Mouse (Mus musculus) induced T-regulatory cell, adult 2 months (primary cell): Measurements from ENCODE around the gene Slc20a1.

Experiments used
- DNase-seq: peaks from one replicate; pipeline ENCODE4 v3.0.0-alpha.2; 2012; ENCODE audit warnings: low read depth

Gene Slc20a1

DNA sequence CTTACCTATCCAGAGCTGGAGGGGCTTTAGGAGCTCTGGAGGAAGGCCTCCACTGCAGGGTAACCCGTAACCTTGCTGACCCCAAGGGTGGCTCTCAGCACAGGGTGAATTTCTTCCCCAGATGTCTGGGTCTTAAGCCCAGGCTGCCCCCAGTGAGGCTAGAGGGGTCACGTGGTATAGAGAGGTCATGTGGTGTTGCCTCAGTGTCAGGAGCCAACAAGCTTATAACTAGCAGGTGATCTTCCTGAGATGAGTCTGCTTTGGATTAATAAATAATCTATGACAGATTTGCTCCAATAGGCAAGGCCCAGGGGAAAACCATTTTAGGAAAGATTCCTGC is 55.0 kb downstream of the Slc20a1 start:
- no peak for DNase-seq

DNA sequence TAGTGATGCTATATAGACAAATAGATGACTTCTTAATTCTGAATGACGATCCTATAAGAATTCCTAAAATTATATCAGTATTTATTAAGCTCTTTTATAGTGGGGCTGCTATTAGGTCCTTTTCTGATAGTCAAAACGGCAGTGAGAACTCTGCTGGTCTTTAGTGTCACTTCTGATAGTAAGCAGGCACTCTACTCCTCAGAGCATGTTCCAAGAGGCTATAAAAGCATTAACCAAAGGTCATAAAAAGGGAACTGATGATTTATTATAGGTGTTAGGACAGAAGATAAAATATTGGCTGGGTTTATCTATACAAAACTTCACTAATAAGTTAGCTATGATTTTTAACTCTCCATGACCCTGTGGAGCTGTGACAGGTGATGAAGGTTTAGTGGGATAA is 55.5 kb downstream of the Slc20a1 start:
- DNase-seq: no peak

DNA sequence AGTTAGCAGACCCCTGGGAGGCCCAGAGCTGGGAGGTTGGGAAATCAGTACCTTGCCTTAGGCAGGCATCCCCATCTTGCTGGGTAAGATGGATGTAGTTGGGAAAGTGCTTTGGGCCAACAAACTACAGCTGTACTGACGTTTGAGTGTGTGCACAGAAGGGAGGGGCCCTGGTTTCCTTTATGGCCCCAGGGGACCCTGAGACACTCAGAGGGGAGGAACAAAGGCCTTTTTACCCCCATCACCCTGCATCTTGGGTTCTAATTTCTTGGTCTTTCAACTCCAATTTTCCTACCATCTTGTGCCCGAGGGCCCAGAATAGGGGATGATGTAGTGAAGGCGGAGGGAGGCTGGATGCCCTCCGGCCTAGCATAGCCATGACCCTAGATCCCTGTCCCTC is 57.4 kb downstream of the Slc20a1 start:
- DNase-seq: no peak

DNA sequence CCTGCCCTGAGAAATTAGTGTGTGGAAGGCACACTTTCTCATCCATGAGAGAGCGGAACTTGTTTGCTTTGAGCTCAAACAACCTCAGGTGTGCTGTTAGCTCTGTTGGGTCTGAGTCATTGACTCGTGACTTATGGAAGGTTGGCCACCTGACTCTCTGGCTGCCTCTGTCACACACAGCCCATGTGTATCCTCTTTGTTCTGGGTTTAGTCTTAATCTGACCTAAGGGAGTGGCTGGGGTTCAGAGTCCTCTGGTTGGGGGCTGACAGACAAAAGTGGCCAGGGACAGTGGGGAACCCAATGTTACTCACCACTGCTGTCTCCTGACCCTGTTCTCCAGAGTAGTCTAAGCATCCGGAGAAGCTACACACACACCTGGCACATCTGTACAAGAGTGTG is 59.5 kb downstream of the Slc20a1 start:
- no peak for DNase-seq

DNA sequence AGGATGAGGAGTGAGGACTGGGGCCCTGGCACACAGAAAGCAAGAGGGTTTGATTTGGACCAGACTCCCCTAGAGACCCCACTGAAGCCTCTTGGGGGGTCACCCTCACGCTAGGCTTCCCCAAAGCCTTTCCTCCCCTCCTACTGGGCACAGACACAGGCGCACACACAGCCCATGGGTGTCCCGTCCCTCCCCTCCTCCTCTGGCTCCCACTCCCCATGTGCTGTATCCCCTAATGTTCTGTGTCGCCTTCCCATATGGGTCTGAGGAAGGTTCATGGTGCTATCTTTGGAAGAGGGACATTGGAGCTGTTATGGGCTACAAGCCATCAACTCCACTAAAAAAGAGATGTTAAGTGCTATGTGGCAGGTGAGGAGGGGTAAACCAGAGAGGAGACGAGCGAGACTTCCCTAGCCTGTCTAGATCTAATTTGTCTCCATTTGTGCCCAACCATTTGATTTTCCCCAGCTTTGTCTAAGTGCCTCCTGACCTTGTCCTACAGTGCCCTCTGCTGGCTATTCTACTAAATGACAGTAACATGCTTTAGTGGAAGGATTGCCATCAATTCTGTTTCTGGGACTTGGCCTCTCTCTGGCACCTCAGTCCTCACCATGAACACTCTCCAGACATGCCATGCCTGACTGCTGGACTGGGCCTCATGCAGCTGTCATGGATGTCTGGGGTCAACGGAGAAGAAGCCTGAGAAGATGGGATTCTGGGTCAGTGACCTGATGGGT is 60.1 kb downstream of the Slc20a1 start:
- peak; percentile 89 for DNase-seq

DNA sequence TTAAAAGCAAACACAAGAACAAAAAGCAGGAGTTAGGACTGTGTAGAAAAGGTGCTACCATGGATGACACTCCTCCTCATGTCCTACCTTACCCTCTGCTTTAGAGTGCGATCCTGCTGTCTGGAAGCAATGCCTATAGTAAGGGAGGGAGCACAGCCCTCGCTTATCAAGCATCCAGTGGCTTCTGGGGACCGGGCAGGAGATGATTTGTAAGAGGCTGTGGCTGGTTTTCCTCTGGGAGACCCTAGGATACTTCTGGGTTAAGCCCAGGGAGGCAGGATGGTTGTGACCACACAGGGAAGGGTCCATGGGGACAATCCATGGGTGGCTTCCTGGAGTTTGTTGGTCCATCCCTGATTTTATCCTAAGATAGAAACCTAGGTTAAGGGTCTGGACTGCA is 62.1 kb downstream of the Slc20a1 start:
- no peak for DNase-seq
